Mouse (Mus musculus) forebrain, embryonic 10.5 days (tissue): ENCODE measurements around the gene Pde4b. TPM values are rescaled to one million over a fixed set of nuclear protein-coding genes. Genes with fewer than 3 reads are reported as not detected.
A peak's percentile ranks its signal among the peaks of the same experiment; 100 is the strongest.

Experiments
- DNase-seq: peaks from one replicate; pipeline ENCODE4 v3.0.0-alpha.2; 2017; ENCODE audit warnings: low spot score; ENCODE audit errors: extremely low spot score
- H3K27ac ChIP-seq: fragments of 300-500 bp; sonication (generic); 2 replicates; pipeline ENCODE4 v1.5.1; 2016; ENCODE audit warnings: mild to moderate bottlenecking
- H3K27me3 ChIP-seq: fragments of 300-500 bp; sonication (generic); 2 replicates; pipeline ENCODE4 v1.6.1; 2016; ENCODE audit warnings: mild to moderate bottlenecking; ENCODE audit not compliant: poor library complexity, severe bottlenecking
- H3K36me3 ChIP-seq: fragments of 300-500 bp; sonication (generic); replicated peaks from 2 replicates; pipeline ENCODE4 v1.6.1; 2016; ENCODE audit warnings: mild to moderate bottlenecking, moderate library complexity
- H3K4me1 ChIP-seq: fragments of 300-500 bp; sonication (generic); 2 replicates; pipeline ENCODE4 v1.6.1; 2016
- H3K4me3 ChIP-seq: fragments of 300-500 bp; sonication (generic); 2 replicates; pipeline ENCODE4 v1.5.1; 2016; ENCODE audit warnings: mild to moderate bottlenecking, moderate library complexity
- H3K9me3 ChIP-seq: fragments of 300-500 bp; sonication (generic); 2 replicates; pipeline ENCODE4 v1.6.1; 2016; ENCODE audit warnings: mild to moderate bottlenecking, moderate library complexity
- WGBS: fragments of 180-500 bp; shearing (Covaris S2); methylation state at CpG from one replicate; pipeline ENCODE4 v1.1.7; 2016; 5-methylcytosine and 5-hydroxymethylcytosine counted together
- polyA plus RNA-seq: library from polyadenylated mRNA; unstranded; fragments of >200 nt; fragmentation: Nextera tagmentation; extraction: Ambion mirVana; gene quantifications from 2 replicates; pipeline ENCODE4 v1.2.1, GENCODE M21; 2016

The Pde4b gene
- polyA plus RNA-seq, 1 experiment from 2014 or later: 6.3 TPM

- Histone ChIP-seq H3K4me1 (peaks cover 68% of the 10 kb centered on the region), H3K27ac (no peak overlapping the region), H3K4me3 (no peak overlapping the region), H3K9me3 (no peaks in the 10 kb centered on the region), H3K36me3 (0 out of 2 replicates have a peak, but pooled peaks cover 2% of the 10 kb centered on the region), H3K27me3 (peaks cover 27% of the 10 kb centered on the region)
- WGBS: 77% methylated on average over 2 of the region's 2 CpGs
- no peak for DNase-seq
These were observed 505.2 kb downstream of the Pde4b start for GRCm38 (mm10) chr4:102592541-102592940.

- Histone ChIP-seq H3K27me3 (peaks cover 16% of the 10 kb centered on the region), H3K27ac (no peak overlapping the region), H3K4me1 (peaks cover 61% of the 10 kb centered on the region), H3K4me3 (no peak overlapping the region), H3K9me3 (no peaks in the 10 kb centered on the region), H3K36me3 (0 out of 2 replicates have a peak, but pooled peaks cover 2% of the 10 kb centered on the region)
- WGBS: 75% methylated on average over 4 of the region's 4 CpGs
- no peak for DNase-seq
These were observed 506.3 kb downstream of the Pde4b start for GRCm38 (mm10) chr4:102593631-102594030.

GRCm38 (mm10) chr4:102594506-102594905 lies 507.2 kb downstream of the Pde4b start:
- Histone ChIP-seq H3K27me3 (peaks cover 16% of the 10 kb centered on the region), H3K9me3 (no peaks in the 10 kb centered on the region), H3K27ac (no peak overlapping the region; the same call in 1 of the 2 replicates), H3K36me3 (0 out of 2 replicates have a peak, but pooled peaks cover 7% of the 10 kb centered on the region), H3K4me3 (no peak overlapping the region), H3K4me1 (peaks cover 53% of the 10 kb centered on the region)
- WGBS: 88% methylated on average over 3 of the region's 3 CpGs
- DNase-seq: no peak

GRCm38 (mm10) chr4:102603968-102604367 lies 516.6 kb downstream of the Pde4b start:
- no peak overlapping the region for H3K4me3 ChIP-seq
- H3K27ac ChIP-seq: no peak overlapping the region
- H3K27me3 ChIP-seq: no peaks in the 10 kb centered on the region
- DNase-seq: no peak
- 76% methylated on average over 3 of the region's 3 CpGs for WGBS
- no peaks in the 10 kb centered on the region for H3K4me1 ChIP-seq
- no peaks in the 10 kb centered on the region for H3K9me3 ChIP-seq
- H3K36me3 ChIP-seq: peaks cover 23% of the 10 kb centered on the region

- Histone ChIP-seq H3K9me3 (no peaks in the 10 kb centered on the region), H3K27ac (peak overlapping the region; percentile 20; the same call in 1 of the 2 replicates), H3K36me3 (peaks cover 17% of the 10 kb centered on the region), H3K4me3 (no peak overlapping the region), H3K27me3 (no peaks in the 10 kb centered on the region), H3K4me1 (no peaks in the 10 kb centered on the region)
- 90% methylated on average over 8 of the region's 8 CpGs for WGBS
- DNase-seq: no peak
These were observed 517.9 kb downstream of the Pde4b start for GRCm38 (mm10) chr4:102605231-102605630.

- Histone ChIP-seq H3K4me1 (no peaks in the 10 kb centered on the region), H3K27ac (no peak overlapping the region), H3K9me3 (no peaks in the 10 kb centered on the region), H3K36me3 (peaks cover 17% of the 10 kb centered on the region), H3K4me3 (no peak overlapping the region), H3K27me3 (no peaks in the 10 kb centered on the region)
- DNase-seq: no peak
- WGBS: 79% methylated on average over 4 of the region's 4 CpGs
These were observed 518.5 kb downstream of the Pde4b start for GRCm38 (mm10) chr4:102605722-102606341.

GRCm38 (mm10) chr4:102606825-102607224 lies 519.5 kb downstream of the Pde4b start:
- H3K9me3 ChIP-seq: no peaks in the 10 kb centered on the region
- H3K27me3 ChIP-seq: no peaks in the 10 kb centered on the region
- DNase-seq: no peak
- H3K4me3 ChIP-seq: no peak overlapping the region
- no peak overlapping the region for H3K27ac ChIP-seq
- no peaks in the 10 kb centered on the region for H3K4me1 ChIP-seq
- WGBS: 90% methylated on average over 8 of the region's 8 CpGs
- H3K36me3 ChIP-seq: peaks cover 17% of the 10 kb centered on the region

- H3K9me3 ChIP-seq: no peaks in the 10 kb centered on the region
- no peak overlapping the region for H3K4me3 ChIP-seq
- H3K27ac ChIP-seq: no peak overlapping the region
- DNase-seq: no peak
- WGBS: 91% methylated on average over 7 of the region's 7 CpGs
- no peaks in the 10 kb centered on the region for H3K27me3 ChIP-seq
- no peaks in the 10 kb centered on the region for H3K4me1 ChIP-seq
- H3K36me3 ChIP-seq: peaks cover 14% of the 10 kb centered on the region
These were observed 520.5 kb downstream of the Pde4b start for GRCm38 (mm10) chr4:102607744-102608416.

GRCm38 (mm10) chr4:102612596-102612995 lies 525.3 kb downstream of the Pde4b start:
- 91% methylated on average over 4 of the region's 4 CpGs for WGBS
- Histone ChIP-seq H3K36me3 (no peaks in the 10 kb centered on the region), H3K4me3 (no peak overlapping the region), H3K27me3 (no peaks in the 10 kb centered on the region), H3K4me1 (no peaks in the 10 kb centered on the region), H3K9me3 (no peaks in the 10 kb centered on the region), H3K27ac (no peak overlapping the region)
- DNase-seq: no peak

- Histone ChIP-seq H3K9me3 (no peaks in the 10 kb centered on the region), H3K27ac (no peak overlapping the region), H3K4me3 (no peak overlapping the region), H3K4me1 (no peaks in the 10 kb centered on the region), H3K36me3 (no peaks in the 10 kb centered on the region), H3K27me3 (no peaks in the 10 kb centered on the region)
- DNase-seq: no peak
- WGBS: 72% methylated on average over 4 of the region's 4 CpGs
These were observed 530.4 kb downstream of the Pde4b start for GRCm38 (mm10) chr4:102617774-102618173.

GRCm38 (mm10) chr4:102618609-102619008 lies 531.3 kb downstream of the Pde4b start:
- WGBS: 92% methylated on average over 3 of the region's 3 CpGs
- no peak for DNase-seq
- H3K9me3 ChIP-seq: no peaks in the 10 kb centered on the region
- no peaks in the 10 kb centered on the region for H3K36me3 ChIP-seq
- H3K4me3 ChIP-seq: no peak overlapping the region
- 0 out of 2 replicates have a peak, but pooled peaks cover 4% of the 10 kb centered on the region for H3K4me1 ChIP-seq
- no peaks in the 10 kb centered on the region for H3K27me3 ChIP-seq
- no peak overlapping the region for H3K27ac ChIP-seq

GRCm38 (mm10) chr4:102620179-102620910 lies 533.0 kb downstream of the Pde4b start:
- no peak overlapping the region for H3K4me3 ChIP-seq
- H3K9me3 ChIP-seq: no peaks in the 10 kb centered on the region
- no peaks in the 10 kb centered on the region for H3K36me3 ChIP-seq
- WGBS: 76% methylated on average over 5 of the region's 5 CpGs
- H3K4me1 ChIP-seq: 0 out of 2 replicates have a peak, but pooled peaks cover 4% of the 10 kb centered on the region
- no peak overlapping the region for H3K27ac ChIP-seq
- H3K27me3 ChIP-seq: no peaks in the 10 kb centered on the region
- no peak for DNase-seq

- 91% methylated on average over 2 of the region's 2 CpGs for WGBS
- H3K27ac ChIP-seq: no peak overlapping the region
- no peak for DNase-seq
- no peaks in the 10 kb centered on the region for H3K36me3 ChIP-seq
- no peaks in the 10 kb centered on the region for H3K27me3 ChIP-seq
- H3K4me1 ChIP-seq: 0 out of 2 replicates have a peak, but pooled peaks cover 4% of the 10 kb centered on the region
- no peak overlapping the region for H3K4me3 ChIP-seq
- no peaks in the 10 kb centered on the region for H3K9me3 ChIP-seq
These were observed 533.8 kb downstream of the Pde4b start for GRCm38 (mm10) chr4:102621120-102621519.
